Mouse (Mus musculus): ENCODE data around the gene Pde2a. TPM values are rescaled to one million over a fixed set of nuclear protein-coding genes. Genes with fewer than 3 reads are reported as not detected.

Pde2a gene
- polyA plus RNA-seq, 2 experiments: 3.0 to 6.6 TPM

DNA sequence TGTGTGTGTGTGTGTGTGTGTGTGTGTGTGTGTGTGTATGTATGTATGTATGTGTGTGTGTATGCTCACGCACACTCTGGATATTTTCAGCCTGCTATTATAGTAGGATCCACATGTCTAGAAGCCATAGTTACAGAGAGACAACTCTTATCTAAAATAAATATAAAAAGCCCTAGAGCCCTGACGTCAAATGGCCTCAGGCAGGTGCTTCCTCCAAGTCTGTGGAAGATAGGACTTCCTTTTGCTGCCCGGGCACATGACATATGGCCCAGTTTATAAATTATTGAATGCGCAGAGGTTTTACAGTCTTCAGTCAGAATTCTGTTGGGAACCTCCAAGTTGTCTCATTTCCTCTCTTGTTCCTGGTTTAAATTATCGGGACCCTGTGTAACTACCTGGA is 119.2 kb downstream of the Pde2a start:
- WGBS (ENCODE audit: insufficient replicate concordance): 32% methylated on average over 5 of the region's 5 CpGs
- H3K36me3 ChIP-seq (replicated peaks; ENCODE audit: control insufficient read depth, insufficient read depth, low read depth): no peaks in the 10 kb centered on the region

DNA sequence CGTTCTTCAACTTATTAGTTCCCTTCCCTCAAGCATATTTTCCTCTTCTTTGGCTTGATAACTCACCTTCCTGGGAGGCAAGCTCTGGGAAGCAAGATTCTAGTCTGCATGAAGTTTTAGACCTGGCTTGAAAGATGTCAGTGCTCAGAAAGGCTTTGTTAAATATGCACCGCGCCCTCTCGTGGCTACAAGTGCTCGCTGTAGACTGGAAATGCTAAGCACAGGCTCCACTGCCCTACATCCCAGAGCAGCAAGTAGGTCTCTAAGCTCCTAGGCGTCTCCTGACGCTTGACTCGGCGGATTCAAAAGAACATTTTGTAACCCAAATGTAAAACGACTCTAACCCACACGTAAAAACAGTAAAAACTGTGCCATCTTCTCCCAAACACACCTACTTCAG is 119.6 kb downstream of the Pde2a start:
- H3K4me1 ChIP-seq (replicated peaks; ENCODE audit: control insufficient read depth in 2 of 2, insufficient read depth in 2 of 2, low read length in 1 of 2): no peaks in the 10 kb centered on the region
- no peak overlapping the region for H3K4me3 ChIP-seq (ENCODE audit: insufficient read depth in 1 of 2, low read depth in 2 of 2, low read length in 2 of 2)
- no peaks in the 10 kb centered on the region for H3K27me3 ChIP-seq (ENCODE audit: control insufficient read depth, insufficient read depth, low read length)
- H3K9ac ChIP-seq (replicated peaks): no peak overlapping the region
- TF ChIP-seq EP300 (IDR thresholded peaks at IDR 0.05; ENCODE audit: low read depth) (no peak), CTCF (IDR thresholded peaks at IDR 0.05; ENCODE audit: low read depth) (peak; percentile 66)
- ATAC-seq (ENCODE audit: insufficient read depth) (no peak), DNase-seq (ENCODE audit: low read depth in 3 of 3, low spot score in 3 of 3) (peak; percentile 15 to 26 (median 22))
- WGBS (ENCODE audit: insufficient replicate concordance): 4% methylated on average over 11 of the region's 11 CpGs
- no peak overlapping the region for H3K27ac ChIP-seq
- no peaks in the 10 kb centered on the region for H3K36me3 ChIP-seq (replicated peaks; ENCODE audit: control insufficient read depth, insufficient read depth, low read depth)
- no peak overlapping the region for H3K4me2 ChIP-seq (ENCODE audit: low read depth)
- no peaks in the 10 kb centered on the region for H3K9me3 ChIP-seq (ENCODE audit: control insufficient read depth, low read length)

More for the DNA sequence above, 119.2 kb downstream of the Pde2a start:
- TF ChIP-seq EP300 (IDR thresholded peaks at IDR 0.05; ENCODE audit: low read depth) (no peak), CTCF (IDR thresholded peaks at IDR 0.05; ENCODE audit: low read depth) (no peak)
- no peak for ATAC-seq (ENCODE audit: insufficient read depth)
- H3K4me2 ChIP-seq (ENCODE audit: low read depth): no peak overlapping the region
- no peak for DNase-seq (ENCODE audit: low read depth in 3 of 3, low spot score in 3 of 3)
- H3K4me3 ChIP-seq (ENCODE audit: insufficient read depth in 1 of 2, low read depth in 2 of 2, low read length in 2 of 2): no peak overlapping the region
- no peak overlapping the region for H3K9ac ChIP-seq (replicated peaks)
- no peaks in the 10 kb centered on the region for H3K4me1 ChIP-seq (replicated peaks; ENCODE audit: control insufficient read depth in 2 of 2, insufficient read depth in 2 of 2, low read length in 1 of 2)
- H3K9me3 ChIP-seq (ENCODE audit: control insufficient read depth, low read length): no peaks in the 10 kb centered on the region
- H3K27ac ChIP-seq: no peak overlapping the region
- H3K27me3 ChIP-seq (ENCODE audit: control insufficient read depth, insufficient read depth, low read length): no peaks in the 10 kb centered on the region

DNA sequence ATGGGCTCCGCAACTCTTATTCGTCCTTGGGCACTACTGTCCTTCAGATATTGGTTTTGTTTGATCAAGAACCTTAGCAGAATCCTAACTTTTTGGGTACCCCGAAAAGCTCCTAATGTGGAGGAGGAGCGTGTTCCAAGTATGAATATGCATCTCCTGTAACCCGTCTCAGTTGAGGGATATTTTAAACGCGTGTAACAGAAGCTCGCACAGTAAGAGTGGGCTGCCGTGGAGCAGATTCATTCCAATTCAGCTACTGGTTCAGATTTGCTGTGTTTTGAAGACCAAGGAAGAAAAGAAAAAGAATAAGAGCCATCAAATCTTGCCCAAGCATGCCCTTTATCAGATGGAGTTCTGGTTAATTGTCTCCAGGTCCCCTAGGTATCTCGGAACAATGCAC is 120.2 kb downstream of the Pde2a start:
- H3K36me3 ChIP-seq (replicated peaks; ENCODE audit: control insufficient read depth, insufficient read depth, low read depth): no peaks in the 10 kb centered on the region

DNA sequence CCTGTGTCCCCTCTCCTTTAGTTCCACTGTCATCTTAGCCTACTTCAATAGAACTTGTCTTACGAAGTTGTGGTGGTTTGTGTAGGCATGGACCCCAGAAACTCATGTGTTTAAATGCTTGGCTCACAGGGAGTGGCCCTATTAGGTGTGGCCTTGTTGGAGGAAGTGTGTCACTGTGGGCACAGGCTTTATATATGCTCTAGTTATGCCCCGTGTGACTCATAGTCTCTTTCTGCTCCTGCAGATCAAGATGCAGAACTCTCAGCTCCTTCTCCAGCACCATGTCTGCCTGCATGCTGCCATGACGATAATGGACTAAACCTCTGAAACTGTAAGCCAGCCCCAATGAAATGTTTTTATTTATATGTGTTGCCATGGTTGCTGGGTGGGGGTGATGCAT is 126.2 kb downstream of the Pde2a start:
- Histone ChIP-seq H3K36me3 (replicated peaks; ENCODE audit: control insufficient read depth, insufficient read depth, low read depth) (no peaks in the 10 kb centered on the region), H3K4me3 (ENCODE audit: insufficient read depth in 1 of 2, low read depth in 2 of 2, low read length in 2 of 2) (no peak overlapping the region), H3K4me1 (replicated peaks; ENCODE audit: control insufficient read depth in 2 of 2, insufficient read depth in 2 of 2, low read length in 1 of 2) (peaks cover 0 to 4% of the 10 kb centered on the region in 2 experiments; a peak in 1 of 4 replicates), H3K27ac (no peak overlapping the region), H3K27me3 (ENCODE audit: control insufficient read depth, insufficient read depth, low read length) (no peaks in the 10 kb centered on the region), H3K9me3 (ENCODE audit: control insufficient read depth, low read length) (no peaks in the 10 kb centered on the region), H3K9ac (replicated peaks) (no peak overlapping the region), H3K4me2 (ENCODE audit: low read depth) (no peak overlapping the region)
- WGBS (ENCODE audit: insufficient replicate concordance): 41% methylated on average over 3 of the region's 3 CpGs
- DNase-seq (ENCODE audit: low read depth in 3 of 3, low spot score in 3 of 3) (no peak), ATAC-seq (ENCODE audit: insufficient read depth) (no peak)
- TF ChIP-seq CTCF (IDR thresholded peaks at IDR 0.05; ENCODE audit: low read depth) (no peak), EP300 (IDR thresholded peaks at IDR 0.05; ENCODE audit: low read depth) (no peak)

More for the DNA sequence above, 120.2 kb downstream of the Pde2a start:
- Histone ChIP-seq H3K9me3 (ENCODE audit: control insufficient read depth, low read length) (no peaks in the 10 kb centered on the region), H3K27me3 (ENCODE audit: control insufficient read depth, insufficient read depth, low read length) (no peaks in the 10 kb centered on the region), H3K4me2 (ENCODE audit: low read depth) (no peak overlapping the region), H3K4me3 (ENCODE audit: insufficient read depth in 1 of 2, low read depth in 2 of 2, low read length in 2 of 2) (no peak overlapping the region), H3K4me1 (replicated peaks; ENCODE audit: control insufficient read depth in 2 of 2, insufficient read depth in 2 of 2, low read length in 1 of 2) (no peaks in the 10 kb centered on the region), H3K27ac (no peak overlapping the region), H3K9ac (replicated peaks) (no peak overlapping the region)
- DNase-seq (ENCODE audit: low read depth in 3 of 3, low spot score in 3 of 3) (no peak), ATAC-seq (ENCODE audit: insufficient read depth) (no peak)
- TF ChIP-seq CTCF (IDR thresholded peaks at IDR 0.05; ENCODE audit: low read depth) (no peak), EP300 (IDR thresholded peaks at IDR 0.05; ENCODE audit: low read depth) (no peak)
- WGBS (ENCODE audit: insufficient replicate concordance): 68% methylated on average over 10 of the region's 10 CpGs

DNA sequence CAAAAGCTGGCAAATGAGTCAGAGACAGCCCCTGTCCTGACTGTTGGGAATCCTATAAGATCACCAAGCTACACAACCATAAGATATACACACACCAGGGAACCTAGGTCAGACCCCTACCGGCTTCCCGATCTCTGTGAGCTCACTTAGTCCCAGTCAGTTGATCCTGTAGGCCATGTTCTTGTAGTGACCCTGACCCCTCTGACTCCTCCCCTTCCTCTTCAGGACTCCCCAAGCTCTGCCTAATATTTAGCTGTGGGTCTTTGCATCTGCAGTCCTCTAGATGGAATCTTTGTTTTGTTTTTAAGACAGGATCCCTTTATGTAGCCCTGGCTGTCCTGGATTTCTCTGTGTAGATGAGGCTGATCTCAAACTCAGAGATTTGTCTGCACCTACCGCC is 127.8 kb downstream of the Pde2a start:
- H3K4me1 ChIP-seq (replicated peaks; ENCODE audit: control insufficient read depth in 2 of 2, insufficient read depth in 2 of 2, low read length in 1 of 2): peaks cover 0 to 4% of the 10 kb centered on the region in 2 experiments; a peak in 1 of 4 replicates
- WGBS (ENCODE audit: insufficient replicate concordance): 79% methylated on average over 3 of the region's 3 CpGs
- TF ChIP-seq CTCF (IDR thresholded peaks at IDR 0.05; ENCODE audit: low read depth) (no peak), EP300 (IDR thresholded peaks at IDR 0.05; ENCODE audit: low read depth) (no peak)
- ATAC-seq (ENCODE audit: insufficient read depth) (no peak), DNase-seq (ENCODE audit: low read depth in 3 of 3, low spot score in 3 of 3) (no peak)
- H3K4me2 ChIP-seq (ENCODE audit: low read depth): no peak overlapping the region
- H3K9me3 ChIP-seq (ENCODE audit: control insufficient read depth, low read length): no peaks in the 10 kb centered on the region
- H3K9ac ChIP-seq (replicated peaks): no peak overlapping the region
- H3K27ac ChIP-seq: no peak overlapping the region
- no peak overlapping the region for H3K4me3 ChIP-seq (ENCODE audit: insufficient read depth in 1 of 2, low read depth in 2 of 2, low read length in 2 of 2)
- no peaks in the 10 kb centered on the region for H3K27me3 ChIP-seq (ENCODE audit: control insufficient read depth, insufficient read depth, low read length)
- no peaks in the 10 kb centered on the region for H3K36me3 ChIP-seq (replicated peaks; ENCODE audit: control insufficient read depth, insufficient read depth, low read depth)
